Mouse (Mus musculus): ENCODE measurements around the gene Fbxo11.
"Not testable (repeated sequence)": the region's sequence is repeated elsewhere in the genome, so short reads cannot be mapped to it uniquely, and the experiment has no call there.

The Fbxo11 gene

GRCm38 (mm10) chr17:88014456-88014855 lies 50.6 kb downstream of the Fbxo11 start:
- in situ Hi-C loops (cut with MseI, MboI) = no loop called here

GRCm38 (mm10) chr17:88006956-88007355 lies 58.1 kb downstream of the Fbxo11 start:
- in situ Hi-C loops (cut with MseI, MboI) = no loop called here

- in situ Hi-C loops (cut with MseI, MboI) = no loop called here
Measured at GRCm38 (mm10) chr17:88004892-88005291, 60.2 kb downstream of the Fbxo11 start.

- in situ Hi-C loops (cut with MseI, MboI) = no loop called here
Measured at GRCm38 (mm10) chr17:87997808-87998207, 67.3 kb downstream of the Fbxo11 start.

- in situ Hi-C loops (cut with MseI, MboI) = no loop called here
Measured at GRCm38 (mm10) chr17:87993338-87993737, 71.8 kb downstream of the Fbxo11 start.

- in situ Hi-C loops (cut with MseI, MboI) = no loop called here
Measured at GRCm38 (mm10) chr17:87992154-87992553, 72.9 kb downstream of the Fbxo11 start.

GRCm38 (mm10) chr17:87987507-87987906 lies 77.6 kb downstream of the Fbxo11 start:
- in situ Hi-C loops (cut with MseI, MboI) = no loop called here

- in situ Hi-C loops (cut with MseI, MboI) = no loop called here
Measured at GRCm38 (mm10) chr17:87985916-87986315, 79.2 kb downstream of the Fbxo11 start.

- in situ Hi-C loops (cut with MseI, MboI) = no loop called here
Measured at GRCm38 (mm10) chr17:87984440-87985214, 80.5 kb downstream of the Fbxo11 start.

GRCm38 (mm10) chr17:87983313-87983712 lies 81.8 kb downstream of the Fbxo11 start:
- in situ Hi-C loops (cut with MseI, MboI) = no loop called here

- in situ Hi-C loops (cut with MseI, MboI) = no loop called here
Measured at GRCm38 (mm10) chr17:87982112-87982511, 83.0 kb downstream of the Fbxo11 start.

GRCm38 (mm10) chr17:87979696-87980095 lies 85.4 kb downstream of the Fbxo11 start:
- in situ Hi-C loops (cut with MseI, MboI) = not testable (repeated sequence)

- in situ Hi-C loops (cut with MseI, MboI) = not testable (repeated sequence)
Measured at GRCm38 (mm10) chr17:87976927-87977326, 88.2 kb downstream of the Fbxo11 start.

- in situ Hi-C loops (cut with MseI, MboI) = no loop called here
Measured at GRCm38 (mm10) chr17:87976154-87976806, 88.8 kb downstream of the Fbxo11 start.

- in situ Hi-C loops (cut with MseI, MboI) = no loop called here
Measured at GRCm38 (mm10) chr17:87975229-87975853, 89.8 kb downstream of the Fbxo11 start.

GRCm38 (mm10) chr17:87974629-87975228 lies 90.4 kb downstream of the Fbxo11 start, which contains the start of gene Msh6:
TSS of gene Msh6 (plus strand) at chr17:87975062.
- in situ Hi-C loops (cut with MseI, MboI) = no loop called here

- in situ Hi-C loops (cut with MseI, MboI) = no loop called here
Measured at GRCm38 (mm10) chr17:87973261-87974167, 91.6 kb downstream of the Fbxo11 start.

- in situ Hi-C loops (cut with MseI, MboI) = no loop called here
Measured at GRCm38 (mm10) chr17:87972856-87973255, 92.2 kb downstream of the Fbxo11 start.

GRCm38 (mm10) chr17:87971696-87972591 lies 93.1 kb downstream of the Fbxo11 start:
- in situ Hi-C loops (cut with MseI, MboI) = not testable (repeated sequence)

- in situ Hi-C loops (cut with MseI, MboI) = not testable (repeated sequence)
Measured at GRCm38 (mm10) chr17:87968483-87968926, 96.6 kb downstream of the Fbxo11 start.
